Mouse (Mus musculus) kidney, embryonic 15.5 days (tissue): ENCODE measurements around the gene Cadm4. TPM values are rescaled to one million over a fixed set of nuclear protein-coding genes. Genes with fewer than 3 reads are reported as not detected.

Source experiments
- ATAC-seq: fragments of 200-750 bp; cut with Nextera tagmentation; replicated peaks from 2 replicates; pipeline ENCODE4 v1.8.0; 2017; ENCODE audit warnings: moderate TSS enrichment; ENCODE audit not compliant: low FRiP score
- H3K27ac ChIP-seq: fragments of 300-500 bp; sonication (generic); 2 replicates; pipeline ENCODE4 v1.5.1; 2015; ENCODE audit warnings: mild to moderate bottlenecking, inconsistent platforms
- H3K27me3 ChIP-seq: fragments of 300-500 bp; sonication (generic); 2 replicates; pipeline ENCODE4 v1.6.1; 2015; ENCODE audit warnings: inconsistent platforms
- H3K36me3 ChIP-seq: fragments of 300-500 bp; sonication (generic); 2 replicates; pipeline ENCODE4 v1.6.1; 2015; ENCODE audit warnings: inconsistent platforms
- H3K4me1 ChIP-seq: fragments of 300-500 bp; sonication (generic); 2 replicates; pipeline ENCODE4 v1.6.1; 2015; ENCODE audit warnings: inconsistent platforms
- H3K4me2 ChIP-seq: fragments of 300-500 bp; sonication (generic); 2 replicates; pipeline ENCODE4 v1.6.1; 2015; ENCODE audit warnings: moderate library complexity, mild to moderate bottlenecking, inconsistent platforms
- H3K4me3 ChIP-seq: fragments of 300-500 bp; sonication (generic); replicated peaks from 2 replicates; pipeline ENCODE4 v1.5.1; 2015; ENCODE audit warnings: mild to moderate bottlenecking, inconsistent platforms
- H3K9ac ChIP-seq: fragments of 300-500 bp; sonication (generic); 2 replicates; pipeline ENCODE4 v1.6.1; 2015; ENCODE audit warnings: mild to moderate bottlenecking, inconsistent platforms
- H3K9me3 ChIP-seq: fragments of 300-500 bp; sonication (generic); replicated peaks from 2 replicates; pipeline ENCODE4 v1.6.1; 2016; ENCODE audit warnings: inconsistent platforms
- WGBS: fragments of 180-500 bp; shearing (Covaris S2); methylation state at CpG from one replicate; pipeline ENCODE4 v1.1.7; 2015; ENCODE audit warnings: mixed read lengths; 5-methylcytosine and 5-hydroxymethylcytosine counted together
- polyA plus RNA-seq: library from polyadenylated mRNA; unstranded; fragments of >200 nt; fragmentation: Nextera tagmentation; extraction: Ambion mirVana; gene quantifications from 2 replicates; pipeline ENCODE4 v1.2.1, GENCODE M21; 2015

Cadm4 gene
- polyA plus RNA-seq, 1 experiment from 2014 or later: 6.8 TPM

DNA sequence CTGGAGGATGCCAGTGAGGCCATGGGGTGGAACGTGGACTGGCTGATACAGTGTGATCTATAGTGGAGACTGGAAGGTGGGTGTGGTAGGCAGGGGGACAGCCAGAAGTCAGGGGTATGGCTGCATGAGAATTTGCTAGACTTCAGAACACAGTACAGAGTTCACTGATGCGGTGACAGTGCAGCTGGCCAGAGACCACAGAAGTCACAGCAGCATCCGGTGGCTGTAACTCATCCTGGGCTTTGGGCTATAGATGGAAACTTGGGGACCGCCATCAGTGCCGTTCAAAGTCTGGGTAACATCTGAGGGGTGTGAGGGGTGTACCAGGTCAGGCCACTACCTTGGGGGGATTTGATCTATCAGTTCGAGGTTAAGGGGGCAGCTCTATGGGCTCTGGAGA, 41.9 kb downstream of the Cadm4 start:
- Histone ChIP-seq H3K36me3 (no peaks in the 10 kb centered on the region), H3K4me1 (no peaks in the 10 kb centered on the region), H3K4me2 (no peak overlapping the region), H3K27me3 (no peaks in the 10 kb centered on the region), H3K27ac (no peak overlapping the region), H3K9ac (no peak overlapping the region), H3K9me3 (no peaks in the 10 kb centered on the region), H3K4me3 (no peak overlapping the region)
- no peak for ATAC-seq
- 77% methylated on average over 6 of the region's 6 CpGs for WGBS

DNA sequence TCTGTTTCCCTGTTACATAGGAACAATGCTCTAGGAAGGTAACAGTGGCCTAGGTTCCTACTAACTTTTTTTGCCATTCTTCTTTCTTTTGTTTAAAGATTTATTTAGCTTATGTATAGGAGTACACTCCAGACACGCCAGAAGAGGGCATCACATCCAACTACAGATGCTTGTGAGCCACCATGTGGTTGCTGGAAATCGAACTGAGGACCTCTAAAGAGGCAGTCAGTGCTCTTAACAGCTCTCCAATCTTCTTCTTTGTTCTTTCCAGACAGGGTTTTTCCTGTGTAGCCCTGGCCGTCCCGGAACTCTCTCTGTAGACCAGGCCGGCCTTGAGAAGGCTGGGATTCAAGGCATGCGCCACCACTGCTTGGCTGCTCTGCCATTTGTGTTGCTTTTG, 43.2 kb downstream of the Cadm4 start:
- H3K27ac ChIP-seq: no peak overlapping the region
- WGBS: 87% methylated on average over 6 of the region's 6 CpGs

DNA sequence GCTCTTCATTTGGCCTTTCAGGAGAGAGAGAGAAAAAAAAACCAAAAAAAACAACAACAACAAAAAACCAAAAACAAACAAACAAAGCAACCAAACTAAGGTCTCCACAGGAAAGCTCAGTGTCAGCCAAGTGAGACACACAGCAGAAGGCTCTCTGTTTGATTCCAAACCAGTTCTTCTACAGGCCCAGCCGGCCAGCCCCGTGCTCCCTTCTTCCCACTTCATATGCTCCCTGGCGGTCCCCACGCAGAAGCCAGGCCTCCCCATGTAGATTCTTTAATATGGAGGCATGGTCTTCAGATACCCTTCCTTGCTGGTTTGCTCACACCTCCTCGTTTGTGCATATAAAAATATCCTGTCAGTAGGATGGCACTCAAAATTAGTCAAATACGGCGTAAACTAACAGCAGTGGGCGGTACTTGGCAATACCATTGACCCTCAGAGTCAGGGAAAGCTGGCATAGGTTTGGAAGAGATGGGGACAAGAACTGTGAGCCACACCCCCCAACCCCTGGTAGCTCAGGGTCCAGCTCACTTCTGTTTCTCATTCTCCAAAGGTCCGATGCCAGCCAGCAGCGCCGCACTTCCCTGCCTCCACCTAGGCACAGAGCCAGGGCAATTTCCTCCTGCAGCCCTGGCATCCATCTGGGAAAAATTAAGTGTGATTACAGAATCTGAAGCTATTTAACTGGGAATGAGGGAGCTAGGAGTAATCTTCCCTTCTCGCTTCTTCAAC, 44.0 kb downstream of the Cadm4 start:
- no peak overlapping the region for H3K9ac ChIP-seq
- H3K4me3 ChIP-seq: no peak overlapping the region
- ATAC-seq: no peak
- H3K9me3 ChIP-seq: no peaks in the 10 kb centered on the region
- no peaks in the 10 kb centered on the region for H3K27me3 ChIP-seq
- H3K4me1 ChIP-seq: peaks cover 8% of the 10 kb centered on the region
- no peaks in the 10 kb centered on the region for H3K36me3 ChIP-seq
- H3K27ac ChIP-seq: no peak overlapping the region
- WGBS: 92% methylated on average over 12 of the region's 12 CpGs
- H3K4me2 ChIP-seq: no peak overlapping the region

More for the DNA sequence above, 43.2 kb downstream of the Cadm4 start:
- no peak overlapping the region for H3K4me2 ChIP-seq
- H3K36me3 ChIP-seq: no peaks in the 10 kb centered on the region
- ATAC-seq: no peak
- H3K4me3 ChIP-seq: no peak overlapping the region
- H3K9me3 ChIP-seq: no peaks in the 10 kb centered on the region
- H3K27me3 ChIP-seq: no peaks in the 10 kb centered on the region
- no peak overlapping the region for H3K9ac ChIP-seq
- peaks cover 8% of the 10 kb centered on the region for H3K4me1 ChIP-seq

GRCm38 (mm10) chr7:24528861-24529260, 47.0 kb downstream of the Cadm4 start:
- Histone ChIP-seq H3K4me1 (peaks cover 29% of the 10 kb centered on the region), H3K4me3 (no peak overlapping the region), H3K36me3 (peaks cover 8% of the 10 kb centered on the region), H3K9me3 (no peaks in the 10 kb centered on the region), H3K27ac (no peak overlapping the region), H3K9ac (no peak overlapping the region), H3K4me2 (no peak overlapping the region), H3K27me3 (no peaks in the 10 kb centered on the region; the same call in 1 of the 2 replicates)
- ATAC-seq: no peak
- 82% methylated on average over 11 of the region's 11 CpGs for WGBS

- ATAC-seq: no peak
- Histone ChIP-seq H3K4me3 (peak overlapping the region; percentile 66), H3K4me2 (peak overlapping the region; percentile 91), H3K9ac (peak overlapping the region; percentile 76), H3K27me3 (no peaks in the 10 kb centered on the region; the same call in 1 of the 2 replicates), H3K9me3 (no peaks in the 10 kb centered on the region), H3K4me1 (peaks cover 34% of the 10 kb centered on the region), H3K36me3 (peaks cover 16% of the 10 kb centered on the region), H3K27ac (peak overlapping the region; percentile 96)
- WGBS: 57% methylated on average over 11 of the region's 11 CpGs
Measured at GRCm38 (mm10) chr7:24529580-24529979, 47.8 kb downstream of the Cadm4 start.

GRCm38 (mm10) chr7:24530062-24530931, 48.5 kb downstream of the Cadm4 start, which contains the start of gene Irgq:
TSS of gene Irgq (plus strand) at chr7:24530689.
- Histone ChIP-seq H3K4me1 (peaks cover 34% of the 10 kb centered on the region), H3K27ac (peak within 1 kb of the TSS; percentile 96), H3K36me3 (peaks cover 22% of the 10 kb centered on the region), H3K9me3 (no peaks in the 10 kb centered on the region), H3K4me3 (peak within 1 kb of the TSS; percentile 66), H3K9ac (peak within 1 kb of the TSS; percentile 76), H3K4me2 (peak within 1 kb of the TSS; percentile 91), H3K27me3 (no peaks in the 10 kb centered on the region; the same call in 1 of the 2 replicates)
- under 1% methylated on average over 44 of the region's 44 CpGs for WGBS
- peak; percentile 92 for ATAC-seq

GRCm38 (mm10) chr7:24531211-24531971, 49.6 kb downstream of the Cadm4 start:
- ATAC-seq: peak; percentile 69
- H3K4me2 ChIP-seq: peak overlapping the region; percentile 91
- WGBS: under 1% methylated on average over 43 of the region's 43 CpGs

GRCm38 (mm10) chr7:24533031-24533571, 51.3 kb downstream of the Cadm4 start:
- H3K9ac ChIP-seq: no peak overlapping the region
- H3K4me1 ChIP-seq: peaks cover 58% of the 10 kb centered on the region
- no peak overlapping the region for H3K4me2 ChIP-seq
- H3K36me3 ChIP-seq: peaks cover 31% of the 10 kb centered on the region
- no peaks in the 10 kb centered on the region for H3K9me3 ChIP-seq
- H3K27me3 ChIP-seq: no peaks in the 10 kb centered on the region; the same call in 1 of the 2 replicates
- 74% methylated on average over 28 of the region's 28 CpGs for WGBS
- H3K4me3 ChIP-seq: no peak overlapping the region
- no peak overlapping the region for H3K27ac ChIP-seq
- no peak for ATAC-seq

More at GRCm38 (mm10) chr7:24531211-24531971, 49.6 kb downstream of the Cadm4 start:
- Histone ChIP-seq H3K9me3 (no peaks in the 10 kb centered on the region), H3K27me3 (no peaks in the 10 kb centered on the region; the same call in 1 of the 2 replicates), H3K9ac (peak overlapping the region; percentile 76), H3K4me1 (peaks cover 41% of the 10 kb centered on the region), H3K27ac (peak overlapping the region; percentile 96), H3K36me3 (peaks cover 31% of the 10 kb centered on the region), H3K4me3 (peak overlapping the region; percentile 66)

GRCm38 (mm10) chr7:24533806-24534205, 52.0 kb downstream of the Cadm4 start:
- 0 out of 2 replicates have a peak overlapping the region, but pooled peaks have one; percentile 3 for H3K4me3 ChIP-seq
- H3K9ac ChIP-seq: no peak overlapping the region
- peak overlapping the region; percentile 40 for H3K4me2 ChIP-seq
- H3K27ac ChIP-seq: no peak overlapping the region
- no peak for ATAC-seq
- H3K27me3 ChIP-seq: no peaks in the 10 kb centered on the region; the same call in 1 of the 2 replicates
- WGBS: 38% methylated on average over 42 of the region's 42 CpGs
- peaks cover 60% of the 10 kb centered on the region for H3K4me1 ChIP-seq
- no peaks in the 10 kb centered on the region for H3K9me3 ChIP-seq
- peaks cover 31% of the 10 kb centered on the region for H3K36me3 ChIP-seq

DNA sequence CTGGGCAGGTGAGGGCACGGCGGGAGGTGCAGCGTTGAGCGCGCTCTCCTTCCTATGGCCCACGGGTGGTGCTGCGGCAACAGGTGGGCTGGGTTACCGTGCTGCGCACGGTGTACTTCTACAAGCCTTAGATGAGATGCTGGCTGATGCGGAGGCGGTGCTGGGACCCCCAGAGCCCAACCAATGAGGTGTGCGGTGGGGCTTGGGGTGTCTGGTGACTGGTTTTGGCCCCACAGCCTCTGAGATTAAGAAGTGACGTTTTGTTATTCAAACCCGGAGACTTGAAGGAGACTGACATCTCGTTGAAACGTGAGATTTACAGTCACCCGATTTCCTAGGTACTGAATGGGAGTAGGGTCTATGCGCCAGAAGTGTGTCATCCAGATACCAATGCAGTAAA, 52.5 kb downstream of the Cadm4 start:
- WGBS: 36% methylated on average over 19 of the region's 19 CpGs
- Histone ChIP-seq H3K4me1 (peaks cover 58% of the 10 kb centered on the region), H3K36me3 (peaks cover 31% of the 10 kb centered on the region), H3K4me2 (peak overlapping the region; percentile 40), H3K9me3 (no peaks in the 10 kb centered on the region), H3K27ac (no peak overlapping the region), H3K9ac (no peak overlapping the region), H3K27me3 (no peaks in the 10 kb centered on the region; the same call in 1 of the 2 replicates), H3K4me3 (no peak overlapping the region)
- ATAC-seq: no peak

DNA sequence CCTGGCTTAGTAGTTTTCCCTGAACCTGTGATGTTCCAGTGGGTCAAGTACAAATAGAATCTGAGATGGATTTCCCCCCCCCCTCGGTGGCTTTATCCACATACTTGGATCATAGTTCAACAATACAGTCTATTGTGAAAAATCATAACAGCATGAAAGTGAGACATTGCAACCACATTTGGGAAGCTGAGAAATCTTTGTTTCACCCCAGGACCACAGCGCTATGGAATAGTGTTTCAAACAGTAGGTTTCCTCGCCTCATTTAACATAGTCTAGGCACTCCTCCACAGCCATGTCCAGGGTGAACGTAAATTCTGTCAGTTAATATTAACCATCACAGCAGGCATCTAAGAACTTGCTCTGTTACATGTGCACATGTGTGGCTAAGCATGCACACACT, 55.3 kb downstream of the Cadm4 start:
- Histone ChIP-seq H3K36me3 (peaks cover 31% of the 10 kb centered on the region), H3K9me3 (no peaks in the 10 kb centered on the region), H3K27ac (peak overlapping the region; percentile 77), H3K9ac (no peak overlapping the region), H3K4me1 (peaks cover 45% of the 10 kb centered on the region), H3K4me3 (no peak overlapping the region), H3K27me3 (no peaks in the 10 kb centered on the region; the same call in 1 of the 2 replicates), H3K4me2 (0 out of 2 replicates have a peak overlapping the region, but pooled peaks have one; percentile 21)
- WGBS: 31% methylated on average over 4 of the region's 4 CpGs
- no peak; the same call in 1 of the 2 replicates for ATAC-seq
